Mouse (Mus musculus) intestine, embryonic 14.5 days (tissue): ENCODE data around the gene Dlgap5. TPM values are rescaled to one million over a fixed set of nuclear protein-coding genes. Genes with fewer than 3 reads are reported as not detected.

Source experiments
- ATAC-seq: fragments of 200-750 bp; cut with Nextera tagmentation; replicated peaks from 2 replicates; pipeline ENCODE4 v1.8.0; 2017; ENCODE audit warnings: low read depth, moderate number of reproducible peaks, moderate TSS enrichment, moderate library complexity; ENCODE audit not compliant: low FRiP score, low TSS enrichment
- DNase-seq: peaks from one replicate; pipeline ENCODE4 v3.0.0-alpha.2; 2018; ENCODE audit warnings: low spot score
- H3K27ac ChIP-seq: fragments of 300-500 bp; sonication (generic); 2 replicates; pipeline ENCODE4 v1.5.1; 2014; ENCODE audit warnings: low read depth, mild to moderate bottlenecking, control low read depth
- H3K27me3 ChIP-seq: fragments of 300-500 bp; sonication (generic); replicated peaks from 2 replicates; pipeline ENCODE4 v1.6.1; 2014; ENCODE audit warnings: low read length, control low read depth; ENCODE audit not compliant: control insufficient read depth, insufficient read depth
- H3K36me3 ChIP-seq: fragments of 300-500 bp; sonication (generic); 2 replicates; pipeline ENCODE4 v1.6.1; 2014; ENCODE audit warnings: low read length, control low read depth; ENCODE audit not compliant: control insufficient read depth, insufficient read depth
- H3K4me1 ChIP-seq: fragments of 300-500 bp; sonication (generic); replicated peaks from 2 replicates; pipeline ENCODE4 v1.6.1; 2014; ENCODE audit warnings: low read length, control low read depth, mixed read lengths; ENCODE audit not compliant: control insufficient read depth, insufficient read depth
- H3K4me2 ChIP-seq: fragments of 300-500 bp; sonication (generic); 2 replicates; pipeline ENCODE4 v1.6.1; 2014; ENCODE audit warnings: low read length
- H3K4me3 ChIP-seq: fragments of 300-500 bp; sonication (generic); 2 replicates; pipeline ENCODE4 v1.5.1; 2014; ENCODE audit warnings: low read depth, low read length, control low read depth, mixed read lengths
- H3K9ac ChIP-seq: fragments of 300-500 bp; sonication (generic); 2 replicates; pipeline ENCODE4 v1.6.1; 2014; ENCODE audit warnings: mild to moderate bottlenecking, low read length
- H3K9me3 ChIP-seq: fragments of 300-500 bp; sonication (generic); 2 replicates; pipeline ENCODE4 v1.6.1; 2016; ENCODE audit warnings: low read length, control low read depth; ENCODE audit not compliant: control insufficient read depth
- WGBS: fragments of 180-500 bp; shearing (Covaris S2); extraction: QIAGEN DNeasy Blood & Tissue Kit; methylation state at CpG from one replicate; pipeline ENCODE4 v1.1.7; 2014; 5-methylcytosine and 5-hydroxymethylcytosine counted together
- polyA plus RNA-seq: library from polyadenylated mRNA; unstranded; fragments of >200 nt; fragmentation: Nextera tagmentation; extraction: Ambion mirVana; gene quantifications from 2 replicates; pipeline ENCODE4 v1.2.1, GENCODE M21; 2014

Gene Dlgap5
- polyA plus RNA-seq, 1 experiment from 2014 or later, result 39.5 TPM

DNA sequence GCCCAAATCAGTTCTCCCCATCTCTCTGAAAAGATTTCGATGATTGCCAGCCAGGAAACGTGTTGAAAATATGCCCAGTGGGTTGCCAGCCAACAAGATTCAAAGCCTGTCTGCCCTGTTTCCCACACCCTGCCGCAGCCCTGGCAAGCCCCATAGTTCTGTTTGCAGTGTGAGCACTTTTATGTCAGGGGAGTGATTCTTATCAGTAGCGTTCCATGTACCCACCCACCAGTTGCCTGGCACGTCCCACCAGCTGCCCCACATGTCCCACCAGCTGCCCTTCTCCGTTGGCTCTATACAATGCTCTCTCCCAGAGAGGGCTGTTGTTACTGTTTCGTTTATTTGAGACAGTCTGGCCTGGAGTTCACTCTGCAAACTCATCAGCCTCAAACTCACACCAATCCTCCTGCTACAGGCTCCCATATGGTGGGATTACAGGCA is 51.3 kb downstream of the Dlgap5 start:
- ATAC-seq, result no peak

DNA sequence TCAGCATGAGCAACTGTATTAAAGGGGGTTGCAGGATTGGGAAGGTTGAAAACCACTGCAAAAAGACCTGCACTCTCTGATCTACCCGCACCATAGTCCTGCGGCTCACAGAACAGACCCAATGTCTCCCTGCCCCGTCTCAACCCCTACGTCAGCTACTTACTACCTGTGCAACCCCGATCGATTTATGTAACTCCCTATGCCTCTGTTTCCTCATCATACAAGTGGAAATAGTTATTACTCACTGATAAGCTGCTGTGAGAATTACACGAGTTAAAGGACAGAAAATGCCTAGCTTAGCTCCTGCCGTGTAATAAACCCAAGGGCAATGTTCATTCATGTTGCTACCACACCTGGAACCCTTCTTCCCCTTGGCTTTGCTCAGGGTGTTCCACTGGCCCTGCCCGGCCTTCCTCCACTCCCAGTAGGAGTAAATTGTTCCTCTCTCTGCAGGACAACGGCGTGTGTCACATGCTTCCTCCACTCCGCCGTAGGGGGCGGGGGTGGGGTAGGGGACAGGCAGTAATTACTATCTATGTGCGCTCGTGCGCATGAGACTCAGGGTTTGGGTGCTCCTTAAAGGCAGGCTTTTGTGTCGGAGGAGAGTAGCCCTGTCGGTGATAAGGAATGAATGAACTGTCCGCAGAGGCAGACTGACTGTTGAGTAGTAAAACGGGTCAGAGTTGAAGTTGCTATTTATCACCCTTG is 53.3 kb downstream of the Dlgap5 start:
- Histone ChIP-seq H3K4me2 (peak overlapping the region; percentile 7), H3K36me3 (no peaks in the 10 kb centered on the region), H3K27me3 (no peaks in the 10 kb centered on the region), H3K4me3 (no peak overlapping the region), H3K27ac (no peak overlapping the region), H3K4me1 (no peaks in the 10 kb centered on the region), H3K9ac (no peak overlapping the region), H3K9me3 (no peaks in the 10 kb centered on the region)
- 39% methylated on average over 21 of the region's 21 CpGs for WGBS
- ATAC-seq (peak; percentile 59), DNase-seq (peak; percentile 73)

More for the DNA sequence above, 51.3 kb downstream of the Dlgap5 start:
- Histone ChIP-seq H3K27ac (no peak overlapping the region), H3K4me1 (no peaks in the 10 kb centered on the region), H3K9me3 (no peaks in the 10 kb centered on the region), H3K27me3 (no peaks in the 10 kb centered on the region), H3K36me3 (no peaks in the 10 kb centered on the region), H3K9ac (no peak overlapping the region), H3K4me2 (no peak overlapping the region), H3K4me3 (no peak overlapping the region)
- peak; percentile 54 for DNase-seq
- 33% methylated on average over 7 of the region's 7 CpGs for WGBS

GRCm38 (mm10) chr14:47361899-47362298 is 56.3 kb downstream of the Dlgap5 start:
- no peak overlapping the region for H3K9ac ChIP-seq
- H3K36me3 ChIP-seq, result no peaks in the 10 kb centered on the region
- no peak overlapping the region for H3K4me2 ChIP-seq
- DNase-seq, result no peak
- H3K9me3 ChIP-seq, result no peaks in the 10 kb centered on the region
- H3K27ac ChIP-seq, result no peak overlapping the region
- ATAC-seq, result no peak
- H3K4me1 ChIP-seq, result no peaks in the 10 kb centered on the region
- H3K4me3 ChIP-seq, result no peak overlapping the region
- H3K27me3 ChIP-seq, result no peaks in the 10 kb centered on the region
- 83% methylated on average over 9 of the region's 9 CpGs for WGBS

DNA sequence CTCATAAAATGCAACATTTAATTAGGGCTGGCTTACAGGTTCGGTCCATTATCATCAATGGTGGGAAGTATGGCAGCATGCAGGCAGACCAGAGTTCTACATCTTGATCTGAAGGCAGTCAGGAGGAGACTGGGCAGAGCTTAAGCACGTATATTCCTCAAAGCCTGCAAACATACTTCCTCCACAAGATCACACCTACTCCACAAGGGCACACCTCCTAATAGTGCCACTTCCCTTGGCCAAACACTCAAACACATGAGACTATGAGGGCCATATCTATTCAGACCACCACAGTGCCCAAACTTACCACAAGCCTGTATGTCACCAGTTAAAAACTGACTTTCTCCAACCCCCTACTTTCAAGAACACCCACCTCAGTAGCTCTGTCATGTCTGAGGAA is 56.8 kb downstream of the Dlgap5 start:
- no peak for DNase-seq
- no peaks in the 10 kb centered on the region for H3K9me3 ChIP-seq
- H3K27me3 ChIP-seq, result no peaks in the 10 kb centered on the region
- ATAC-seq, result no peak
- H3K4me3 ChIP-seq, result no peak overlapping the region
- H3K36me3 ChIP-seq, result no peaks in the 10 kb centered on the region
- 79% methylated on average over 2 of the region's 2 CpGs for WGBS
- H3K9ac ChIP-seq, result no peak overlapping the region
- H3K4me1 ChIP-seq, result no peaks in the 10 kb centered on the region
- H3K27ac ChIP-seq, result no peak overlapping the region
- no peak overlapping the region for H3K4me2 ChIP-seq

DNA sequence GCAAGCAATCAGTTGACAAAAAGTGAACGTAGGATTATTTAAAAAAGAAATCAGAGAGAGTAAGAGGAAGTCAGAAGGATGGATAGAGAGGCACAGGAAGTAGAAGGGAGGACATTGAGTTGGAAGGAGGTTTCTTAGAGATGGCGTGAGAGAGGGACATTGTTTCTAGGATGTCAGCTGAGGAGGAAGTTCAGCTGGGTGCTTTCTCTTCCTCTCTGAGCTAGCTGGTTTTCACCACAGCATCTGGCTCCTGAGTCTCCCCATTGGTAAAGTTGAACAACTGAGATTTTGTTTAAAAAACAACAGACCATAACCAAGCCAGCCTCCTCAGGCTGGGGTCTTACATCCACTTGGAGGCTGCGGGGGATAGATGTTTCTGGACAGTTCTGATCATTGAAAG is 58.6 kb downstream of the Dlgap5 start:
- 58% methylated on average over 3 of the region's 3 CpGs for WGBS
- H3K27ac ChIP-seq, result no peak overlapping the region
- H3K4me1 ChIP-seq, result no peaks in the 10 kb centered on the region; the same call in 1 of the 2 replicates
- H3K9me3 ChIP-seq, result no peaks in the 10 kb centered on the region
- DNase-seq, result no peak
- H3K4me2 ChIP-seq, result no peak overlapping the region
- H3K4me3 ChIP-seq, result no peak overlapping the region
- ATAC-seq, result no peak
- H3K27me3 ChIP-seq, result no peaks in the 10 kb centered on the region
- no peaks in the 10 kb centered on the region for H3K36me3 ChIP-seq
- H3K9ac ChIP-seq, result no peak overlapping the region

DNA sequence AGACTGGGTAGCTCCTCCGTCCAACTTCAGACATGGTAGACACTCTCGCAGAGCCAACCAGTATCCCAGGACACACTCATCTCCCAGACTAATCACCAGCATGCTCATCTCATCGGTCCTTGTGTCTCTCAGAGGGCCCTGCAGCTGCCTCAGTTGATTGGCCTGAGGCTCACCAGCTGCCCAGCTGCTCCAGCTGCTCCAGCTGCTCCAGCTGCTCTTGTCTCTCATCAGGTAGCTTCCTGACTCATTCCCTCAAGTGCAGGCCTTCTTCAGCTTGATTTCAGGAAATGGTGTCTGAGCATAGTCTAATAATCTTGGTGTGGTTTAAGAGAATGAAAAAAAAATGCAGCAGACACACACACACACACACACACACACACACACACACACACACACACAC is 61.6 kb downstream of the Dlgap5 start:
- Histone ChIP-seq H3K9ac (no peak overlapping the region), H3K4me1 (no peaks in the 10 kb centered on the region; the same call in 1 of the 2 replicates), H3K27me3 (no peaks in the 10 kb centered on the region), H3K4me2 (no peak overlapping the region), H3K36me3 (no peaks in the 10 kb centered on the region), H3K4me3 (no peak overlapping the region), H3K27ac (no peak overlapping the region), H3K9me3 (no peaks in the 10 kb centered on the region)
- no peak for ATAC-seq
- no peak for DNase-seq
- 90% methylated on average over 3 of the region's 3 CpGs for WGBS

- Histone ChIP-seq H3K9me3 (no peaks in the 10 kb centered on the region), H3K4me1 (no peaks in the 10 kb centered on the region; the same call in 1 of the 2 replicates), H3K9ac (no peak overlapping the region), H3K4me3 (no peak overlapping the region), H3K4me2 (no peak overlapping the region), H3K27ac (peak overlapping the region; percentile 1; the same call in 1 of the 2 replicates), H3K27me3 (no peaks in the 10 kb centered on the region), H3K36me3 (no peaks in the 10 kb centered on the region)
- no peak for ATAC-seq
- DNase-seq, result no peak
- WGBS, result 60% methylated on average over 5 of the region's 5 CpGs
Observed at GRCm38 (mm10) chr14:47354948-47355347, 63.3 kb downstream of the Dlgap5 start.

GRCm38 (mm10) chr14:47354111-47354577 is 64.1 kb downstream of the Dlgap5 start:
- H3K36me3 ChIP-seq, result no peaks in the 10 kb centered on the region
- H3K9me3 ChIP-seq, result no peaks in the 10 kb centered on the region
- no peak overlapping the region for H3K4me3 ChIP-seq
- no peak overlapping the region for H3K4me2 ChIP-seq
- DNase-seq (no peak), ATAC-seq (no peak; the same call in 1 of the 2 replicates)
- H3K27me3 ChIP-seq, result no peaks in the 10 kb centered on the region
- 70% methylated on average over 8 of the region's 8 CpGs for WGBS
- no peak overlapping the region for H3K9ac ChIP-seq
- no peak overlapping the region for H3K27ac ChIP-seq
- H3K4me1 ChIP-seq, result no peaks in the 10 kb centered on the region; the same call in 1 of the 2 replicates

DNA sequence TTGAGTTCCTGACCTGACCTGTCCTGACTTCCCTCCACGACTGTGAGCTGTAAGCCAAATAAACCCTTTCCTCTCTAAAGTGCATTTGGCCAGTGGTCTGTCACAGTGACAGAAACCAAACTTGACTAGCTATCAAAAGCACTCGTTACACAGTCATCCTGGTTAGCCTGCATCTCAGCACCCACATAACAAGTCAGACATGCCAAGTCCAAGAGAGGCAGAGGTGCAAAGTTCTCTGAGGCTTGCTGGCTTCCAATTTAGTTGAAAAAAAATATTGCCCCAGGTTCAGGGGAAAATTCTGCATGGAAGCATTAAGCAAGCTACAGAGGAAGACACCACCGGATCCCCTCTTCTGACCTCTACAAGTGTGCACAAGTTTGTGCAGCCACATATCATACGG is 65.0 kb downstream of the Dlgap5 start:
- 72% methylated on average over 4 of the region's 4 CpGs for WGBS
- no peaks in the 10 kb centered on the region for H3K27me3 ChIP-seq
- DNase-seq, result no peak

More for the DNA sequence above, 65.0 kb downstream of the Dlgap5 start:
- Histone ChIP-seq H3K9me3 (no peaks in the 10 kb centered on the region), H3K9ac (no peak overlapping the region), H3K4me1 (no peaks in the 10 kb centered on the region; the same call in 1 of the 2 replicates), H3K36me3 (no peaks in the 10 kb centered on the region), H3K4me2 (no peak overlapping the region), H3K4me3 (no peak overlapping the region), H3K27ac (no peak overlapping the region)
- no peak for ATAC-seq
